Mouse (Mus musculus) intestine, embryonic 15.5 days (tissue): ENCODE measurements at regions not wholly inside any gene's neighbourhood (a gene's known extent, or its start where the extent isn't known, plus 50 kb on each side); places are given as distances from the start of the nearest gene placed in this dataset.

Source experiments
- ATAC-seq: fragments of 200-750 bp; cut with Nextera tagmentation; 2 replicates; pipeline ENCODE4 v1.8.0; 2017; ENCODE audit warnings: moderate TSS enrichment, moderate library complexity
- H3K27ac ChIP-seq: fragments of 300-500 bp; sonication (generic); 2 replicates; pipeline ENCODE4 v1.5.1; 2015; ENCODE audit warnings: mild to moderate bottlenecking, inconsistent platforms
- H3K27me3 ChIP-seq: fragments of 300-500 bp; sonication (generic); replicated peaks from 2 replicates; pipeline ENCODE4 v1.6.1; 2015; ENCODE audit warnings: inconsistent platforms
- H3K36me3 ChIP-seq: fragments of 300-500 bp; sonication (generic); 2 replicates; pipeline ENCODE4 v1.6.1; 2015; ENCODE audit warnings: inconsistent platforms
- H3K4me1 ChIP-seq: fragments of 300-500 bp; sonication (generic); replicated peaks from 2 replicates; pipeline ENCODE4 v1.6.1; 2015; ENCODE audit warnings: inconsistent platforms
- H3K4me2 ChIP-seq: fragments of 300-500 bp; sonication (generic); replicated peaks from 2 replicates; pipeline ENCODE4 v1.6.1; 2015; ENCODE audit warnings: mild to moderate bottlenecking, inconsistent platforms
- H3K4me3 ChIP-seq: fragments of 300-500 bp; sonication (generic); replicated peaks from 2 replicates; pipeline ENCODE4 v1.5.1; 2015; ENCODE audit warnings: inconsistent platforms
- H3K9ac ChIP-seq: fragments of 300-500 bp; sonication (generic); 2 replicates; pipeline ENCODE4 v1.6.1; 2015; ENCODE audit warnings: inconsistent platforms
- H3K9me3 ChIP-seq: fragments of 300-500 bp; sonication (generic); 2 replicates; pipeline ENCODE4 v1.6.1; 2016; ENCODE audit warnings: inconsistent platforms
- WGBS: fragments of 180-500 bp; shearing (Covaris S2); methylation state at CpG from one replicate; pipeline ENCODE4 v1.1.7; 2015; 5-methylcytosine and 5-hydroxymethylcytosine counted together

DNA sequence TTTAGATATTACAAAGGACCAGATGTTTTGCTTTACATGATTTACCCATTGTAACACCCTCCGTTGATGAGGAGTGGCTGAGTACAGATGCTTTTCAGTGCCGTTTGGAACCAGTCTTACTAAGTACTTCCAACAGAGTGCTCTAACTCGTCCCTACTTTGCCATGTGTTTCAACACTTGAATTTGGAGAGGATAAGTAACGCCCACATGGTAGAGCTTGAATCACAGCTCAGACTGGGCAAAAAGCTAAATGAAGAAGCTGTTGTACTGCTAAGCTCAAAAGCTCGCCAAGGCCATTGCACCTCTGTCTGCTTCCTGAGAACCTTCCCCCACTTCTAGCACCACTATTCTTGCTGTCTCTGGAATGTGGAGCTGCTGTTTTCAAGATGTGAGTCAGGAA is 471.1 kb downstream of the Nfib start:
- no peaks in the 10 kb centered on the region for H3K4me1 ChIP-seq
- ATAC-seq, result no peak
- 80% methylated on average over 5 of the region's 5 CpGs for WGBS
- H3K9me3 ChIP-seq, result no peaks in the 10 kb centered on the region
- no peaks in the 10 kb centered on the region for H3K27me3 ChIP-seq
- H3K9ac ChIP-seq, result no peak overlapping the region
- H3K36me3 ChIP-seq, result no peaks in the 10 kb centered on the region
- no peak overlapping the region for H3K4me3 ChIP-seq
- no peak overlapping the region for H3K4me2 ChIP-seq
- no peak overlapping the region for H3K27ac ChIP-seq

DNA sequence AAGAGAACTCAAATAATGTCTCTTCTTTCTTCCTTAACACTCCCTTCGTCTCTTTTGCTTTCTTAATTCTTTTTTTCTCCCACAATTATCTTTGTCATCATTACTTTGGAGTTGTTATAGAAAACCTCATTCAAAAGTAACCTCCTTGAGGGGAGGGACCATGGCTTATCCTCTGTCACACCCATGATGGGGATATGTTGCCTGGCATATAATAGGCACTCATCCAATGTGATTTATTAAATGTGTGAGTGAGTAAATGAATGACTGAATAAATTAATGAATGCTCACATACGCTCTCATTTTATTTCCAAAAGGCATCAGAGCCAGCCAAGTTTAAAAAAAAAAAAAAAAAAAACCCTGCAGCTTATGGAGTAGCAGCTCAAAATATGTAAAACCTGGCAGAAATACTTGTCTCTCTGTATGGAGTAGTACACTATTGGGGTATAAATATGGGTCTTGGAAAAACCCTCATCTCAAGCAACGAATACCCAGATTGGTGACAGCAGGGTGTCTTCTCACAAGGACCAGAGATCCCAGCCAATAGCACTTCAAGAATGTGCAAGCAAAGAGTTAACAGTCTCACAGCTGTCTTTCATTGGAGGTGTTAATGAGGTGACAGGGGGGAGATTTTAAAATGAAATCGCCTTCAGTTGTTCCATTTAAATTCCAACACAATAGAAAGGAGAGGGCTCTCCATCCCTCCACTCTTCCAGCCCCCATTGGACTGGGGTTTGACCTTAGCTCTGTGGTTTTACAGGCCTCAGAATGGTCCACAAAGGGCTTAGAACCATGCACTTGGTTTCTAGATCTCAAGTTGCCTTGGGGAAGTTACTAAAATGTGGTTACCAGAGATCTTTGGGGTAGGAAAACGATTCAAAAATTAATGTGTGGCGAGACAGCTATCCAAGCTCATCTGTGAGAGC is 479.1 kb downstream of the Nfib start:
- no peaks in the 10 kb centered on the region for H3K36me3 ChIP-seq
- ATAC-seq, result no peak
- H3K4me3 ChIP-seq, result no peak overlapping the region
- 73% methylated on average over 6 of the region's 6 CpGs for WGBS
- no peak overlapping the region for H3K4me2 ChIP-seq
- no peaks in the 10 kb centered on the region for H3K27me3 ChIP-seq
- no peak overlapping the region for H3K9ac ChIP-seq
- H3K4me1 ChIP-seq, result no peaks in the 10 kb centered on the region
- H3K9me3 ChIP-seq, result no peaks in the 10 kb centered on the region
- no peak overlapping the region for H3K27ac ChIP-seq

DNA sequence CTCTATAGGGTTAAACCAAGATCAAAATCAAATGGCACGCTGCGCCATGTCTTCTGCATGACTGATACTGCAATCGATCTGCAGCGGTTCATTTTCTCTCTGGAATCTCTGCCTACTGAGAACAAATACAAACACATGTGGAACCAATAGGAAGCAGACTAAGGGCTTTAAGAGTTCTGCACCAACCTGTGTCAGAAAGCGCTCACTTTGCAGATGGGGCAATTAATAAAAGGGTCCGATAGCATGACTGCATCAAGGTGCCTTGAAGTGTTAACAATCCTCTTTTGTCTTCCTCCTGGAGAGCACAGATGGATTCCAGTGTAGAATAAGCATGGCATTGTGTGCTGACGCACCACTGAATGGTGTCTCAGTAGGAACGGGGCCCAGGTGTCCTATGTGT is 484.8 kb downstream of the Nfib start:
- no peak for ATAC-seq
- no peak overlapping the region for H3K9ac ChIP-seq
- no peaks in the 10 kb centered on the region for H3K27me3 ChIP-seq
- H3K9me3 ChIP-seq, result no peaks in the 10 kb centered on the region
- H3K4me2 ChIP-seq, result no peak overlapping the region
- no peaks in the 10 kb centered on the region for H3K4me1 ChIP-seq
- H3K4me3 ChIP-seq, result no peak overlapping the region
- H3K27ac ChIP-seq, result no peak overlapping the region
- 70% methylated on average over 8 of the region's 8 CpGs for WGBS
- H3K36me3 ChIP-seq, result no peaks in the 10 kb centered on the region

DNA sequence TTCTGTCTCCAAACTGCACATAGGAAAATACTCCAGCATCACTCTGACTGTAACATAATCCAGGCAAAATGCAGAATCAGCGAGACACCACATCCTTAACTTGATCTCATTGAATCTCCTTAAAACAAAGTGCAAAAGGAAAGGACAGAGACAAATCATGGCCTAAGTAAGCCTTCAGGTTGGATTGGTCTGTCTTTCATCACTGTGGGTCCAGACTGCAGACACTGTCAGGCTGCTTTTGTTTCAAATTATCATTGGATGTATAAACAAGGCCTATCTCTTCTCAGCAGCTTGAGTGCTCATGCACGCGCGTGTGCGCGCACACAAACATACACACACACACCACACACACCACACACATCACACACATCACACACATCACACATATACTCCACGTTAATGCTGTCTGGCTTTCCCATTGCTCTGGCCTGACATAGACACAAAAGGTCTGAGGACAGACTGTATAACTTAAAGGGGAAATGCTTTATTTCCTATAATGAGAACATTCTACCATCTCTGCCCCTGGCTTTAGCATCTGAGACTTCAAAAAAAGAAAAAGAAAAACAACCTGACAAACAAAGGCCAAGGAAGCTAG is 485.3 kb downstream of the Nfib start:
- Histone ChIP-seq H3K4me2 (no peak overlapping the region), H3K4me1 (no peaks in the 10 kb centered on the region), H3K27me3 (no peaks in the 10 kb centered on the region), H3K9me3 (no peaks in the 10 kb centered on the region), H3K27ac (no peak overlapping the region), H3K9ac (no peak overlapping the region), H3K4me3 (no peak overlapping the region), H3K36me3 (no peaks in the 10 kb centered on the region)
- ATAC-seq, result no peak
- WGBS, result 41% methylated on average over 7 of the region's 7 CpGs

DNA sequence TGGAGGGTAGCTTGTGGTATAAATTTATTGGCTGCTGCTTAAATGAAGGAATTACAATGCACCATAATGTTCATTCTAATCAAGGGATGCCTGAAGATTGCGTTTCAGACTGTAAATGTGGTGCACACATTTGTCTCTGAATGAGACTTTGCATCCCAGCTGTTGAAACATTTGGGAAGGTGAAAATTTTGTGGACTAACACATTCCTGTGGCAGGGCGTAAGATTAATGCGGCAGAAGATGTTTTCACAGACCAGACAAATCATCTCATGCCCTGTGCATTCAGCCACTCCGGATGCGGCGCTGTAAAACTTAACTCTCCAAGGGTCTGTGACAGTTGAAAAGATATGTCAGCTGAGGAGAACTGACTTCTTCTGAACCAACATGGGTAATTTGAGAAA is 486.9 kb downstream of the Nfib start:
- Histone ChIP-seq H3K27ac (no peak overlapping the region), H3K4me3 (no peak overlapping the region), H3K4me1 (no peaks in the 10 kb centered on the region), H3K27me3 (no peaks in the 10 kb centered on the region), H3K36me3 (no peaks in the 10 kb centered on the region), H3K4me2 (no peak overlapping the region), H3K9ac (no peak overlapping the region), H3K9me3 (no peaks in the 10 kb centered on the region)
- no peak for ATAC-seq
- WGBS, result 73% methylated on average over 6 of the region's 6 CpGs

DNA sequence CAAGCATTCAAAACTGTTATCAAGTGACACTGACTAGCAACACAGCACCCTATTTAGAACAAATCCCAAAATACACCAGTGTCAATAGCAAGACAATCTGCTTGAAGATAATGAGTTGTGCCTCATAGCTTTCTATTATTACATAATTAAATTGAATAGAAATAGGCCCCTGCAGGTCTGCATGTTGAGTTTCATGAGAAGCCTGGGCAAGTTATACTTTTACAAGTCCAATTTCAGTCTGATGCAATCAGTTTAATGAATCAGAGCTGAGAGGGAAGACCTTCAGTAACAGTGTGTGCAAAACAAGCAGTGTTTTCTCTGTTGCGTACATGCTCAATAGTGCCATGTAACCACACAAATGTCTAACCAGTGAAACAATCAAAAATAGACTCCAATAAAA is 498.5 kb downstream of the Nfib start:
- ATAC-seq, result no peak

DNA sequence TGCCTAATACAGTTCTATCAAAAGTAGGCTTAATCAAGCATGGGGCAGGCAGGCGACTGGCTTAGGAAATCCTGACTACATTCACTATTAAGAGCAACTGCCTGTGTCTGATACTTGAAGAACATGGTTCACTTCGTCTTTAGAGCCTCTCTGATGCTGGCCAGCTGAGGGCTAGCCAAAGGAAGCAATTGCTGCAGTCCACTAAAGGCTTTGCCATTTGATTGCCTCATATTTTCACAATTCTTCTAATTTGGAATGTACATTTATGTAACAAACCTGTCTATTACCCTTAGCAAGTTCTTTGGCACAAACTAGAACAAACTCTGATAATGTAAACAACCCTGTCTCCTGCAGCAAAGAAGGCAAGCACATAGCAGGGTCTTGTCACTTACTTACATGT is 505.2 kb downstream of the Nfib start:
- Histone ChIP-seq H3K9me3 (no peaks in the 10 kb centered on the region), H3K9ac (no peak overlapping the region), H3K4me3 (no peak overlapping the region), H3K36me3 (no peaks in the 10 kb centered on the region), H3K27ac (no peak overlapping the region), H3K4me2 (no peak overlapping the region), H3K4me1 (0 out of 2 replicates have a peak, but pooled peaks cover 3% of the 10 kb centered on the region), H3K27me3 (no peaks in the 10 kb centered on the region)
- no peak for ATAC-seq
- WGBS, result 71% methylated on average over 2 of the region's 2 CpGs

More for the DNA sequence above, 498.5 kb downstream of the Nfib start:
- Histone ChIP-seq H3K4me1 (no peaks in the 10 kb centered on the region), H3K4me3 (no peak overlapping the region), H3K9ac (no peak overlapping the region), H3K9me3 (no peaks in the 10 kb centered on the region), H3K27me3 (no peaks in the 10 kb centered on the region), H3K27ac (no peak overlapping the region), H3K4me2 (no peak overlapping the region), H3K36me3 (no peaks in the 10 kb centered on the region)
- 93% methylated on average over 1 of the region's 1 CpGs for WGBS

DNA sequence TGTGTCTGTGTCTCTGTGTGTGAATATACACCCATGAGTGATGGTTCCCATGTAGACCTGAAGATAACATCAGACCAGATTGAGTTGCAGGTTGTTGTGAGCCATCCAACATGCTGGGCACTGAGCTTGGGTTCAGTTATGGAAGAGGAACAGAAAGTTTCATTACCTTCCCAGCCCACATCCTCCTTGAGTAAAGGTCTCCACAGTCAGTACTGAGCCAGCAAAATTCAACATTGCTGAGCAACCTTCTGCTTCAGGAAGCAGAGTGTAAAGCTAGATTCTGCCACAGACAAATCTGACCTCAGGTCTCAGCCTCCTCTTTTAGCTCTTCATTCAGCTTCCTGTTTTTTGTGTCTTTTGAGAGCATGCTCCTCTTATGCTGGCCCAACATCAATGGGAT is 506.4 kb downstream of the Nfib start:
- no peak overlapping the region for H3K9ac ChIP-seq
- no peaks in the 10 kb centered on the region for H3K9me3 ChIP-seq
- ATAC-seq, result no peak
- no peaks in the 10 kb centered on the region for H3K36me3 ChIP-seq
- H3K4me3 ChIP-seq, result no peak overlapping the region
- H3K27me3 ChIP-seq, result no peaks in the 10 kb centered on the region
- H3K4me1 ChIP-seq, result 0 out of 2 replicates have a peak, but pooled peaks cover 3% of the 10 kb centered on the region
- H3K27ac ChIP-seq, result no peak overlapping the region
- no peak overlapping the region for H3K4me2 ChIP-seq

DNA sequence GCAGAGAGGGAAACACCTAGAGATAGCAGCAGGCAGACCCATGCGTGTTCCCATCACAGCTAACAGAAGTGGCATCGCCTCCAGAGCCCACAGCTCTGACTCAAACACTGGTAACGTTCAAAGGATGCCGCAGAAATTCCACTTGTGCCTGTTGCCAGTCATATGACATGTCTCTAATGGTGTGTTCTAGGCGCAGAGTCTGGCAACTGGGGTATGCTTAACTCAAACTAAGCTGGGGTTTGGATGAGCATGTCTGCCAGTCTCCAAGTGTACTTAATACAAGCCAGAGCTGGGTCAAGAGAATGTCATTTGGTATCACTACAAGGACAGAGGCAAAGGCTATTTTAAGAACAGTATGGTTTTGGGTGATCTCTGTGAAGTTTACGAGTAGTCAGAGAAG is 507.9 kb downstream of the Nfib start:
- no peak for ATAC-seq
- H3K4me3 ChIP-seq, result no peak overlapping the region
- H3K9me3 ChIP-seq, result no peaks in the 10 kb centered on the region
- no peak overlapping the region for H3K27ac ChIP-seq
- H3K9ac ChIP-seq, result no peak overlapping the region
- no peak overlapping the region for H3K4me2 ChIP-seq
- no peaks in the 10 kb centered on the region for H3K27me3 ChIP-seq
- 71% methylated on average over 6 of the region's 6 CpGs for WGBS
- 0 out of 2 replicates have a peak, but pooled peaks cover 3% of the 10 kb centered on the region for H3K4me1 ChIP-seq
- no peaks in the 10 kb centered on the region for H3K36me3 ChIP-seq

DNA sequence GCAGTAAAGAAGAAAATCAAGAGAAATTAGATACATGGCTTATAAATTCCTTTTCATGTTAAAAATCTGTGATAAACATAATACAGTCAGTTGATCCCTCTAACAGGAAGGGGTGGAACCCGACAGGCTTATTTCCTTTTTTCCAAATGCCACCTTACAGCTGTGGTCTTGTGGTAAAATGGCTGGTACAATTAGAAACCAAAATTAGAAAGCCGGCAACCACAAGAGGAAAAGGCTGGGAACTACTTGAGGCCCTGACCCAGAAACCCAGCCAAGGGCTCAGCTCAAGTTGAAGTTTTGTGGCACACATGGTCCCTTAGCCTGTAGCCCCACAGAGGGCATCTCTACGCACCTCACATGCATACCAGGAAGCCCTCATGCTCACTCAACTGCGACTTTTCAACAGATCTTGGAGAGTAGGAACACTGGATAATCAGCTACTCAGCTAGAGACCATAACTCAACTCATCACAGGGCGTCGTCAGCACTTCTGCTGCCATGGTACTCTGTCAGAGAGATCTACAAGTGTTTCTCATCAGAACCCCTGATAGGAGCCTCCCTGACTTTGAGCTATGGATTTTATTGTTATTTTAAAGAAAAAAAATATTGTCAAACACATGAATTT is 509.4 kb downstream of the Nfib start:
- Histone ChIP-seq H3K27me3 (no peaks in the 10 kb centered on the region), H3K9me3 (no peaks in the 10 kb centered on the region), H3K4me1 (0 out of 2 replicates have a peak, but pooled peaks cover 3% of the 10 kb centered on the region), H3K4me2 (no peak overlapping the region), H3K27ac (no peak overlapping the region), H3K9ac (no peak overlapping the region), H3K4me3 (no peak overlapping the region), H3K36me3 (no peaks in the 10 kb centered on the region)
- ATAC-seq, result no peak
- 67% methylated on average over 6 of the region's 6 CpGs for WGBS

DNA sequence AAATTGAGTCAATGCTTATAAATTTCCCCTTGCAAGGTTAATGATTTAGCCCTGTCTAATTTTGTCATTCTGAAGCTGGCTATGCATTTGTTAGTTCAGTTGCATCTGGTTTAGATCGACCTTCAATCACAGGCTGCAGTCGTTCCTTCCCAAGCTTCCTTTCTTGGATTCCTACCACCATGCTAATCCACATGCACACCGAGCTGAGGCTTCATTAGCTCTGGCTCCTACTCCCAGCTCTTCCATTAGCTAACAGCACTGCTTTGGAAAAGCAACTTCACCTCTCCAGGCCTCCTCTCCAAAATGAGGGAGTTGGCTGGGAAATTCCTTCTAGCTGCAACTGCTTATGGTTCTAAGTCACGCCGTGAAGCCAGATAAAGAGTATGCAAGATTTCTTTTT is 511.6 kb downstream of the Nfib start:
- H3K27me3 ChIP-seq, result no peaks in the 10 kb centered on the region
- 76% methylated on average over 5 of the region's 5 CpGs for WGBS
- ATAC-seq, result no peak

DNA sequence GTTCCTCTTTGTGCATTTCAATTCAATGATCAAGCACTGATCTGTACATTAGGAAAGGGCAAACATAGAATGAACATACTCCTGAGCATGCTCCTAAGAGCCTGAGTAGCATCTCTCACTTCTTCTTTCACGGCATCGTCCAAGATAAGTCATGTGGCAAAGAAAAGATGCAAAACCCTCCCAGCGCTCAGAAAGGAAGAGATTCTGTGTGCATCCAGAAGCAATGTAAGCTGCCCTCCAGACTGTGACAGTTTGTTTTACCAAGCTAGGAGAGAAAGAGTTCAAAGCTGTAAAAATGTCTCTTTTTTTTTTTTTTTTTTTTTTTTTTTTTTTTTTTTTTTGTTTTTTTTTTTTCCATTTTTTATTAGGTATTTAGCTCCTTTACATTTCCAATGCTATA is 518.7 kb downstream of the Nfib start:
- Histone ChIP-seq H3K36me3 (no peaks in the 10 kb centered on the region), H3K27me3 (no peaks in the 10 kb centered on the region), H3K9me3 (no peaks in the 10 kb centered on the region), H3K9ac (no peak overlapping the region), H3K27ac (no peak overlapping the region), H3K4me2 (no peak overlapping the region), H3K4me1 (no peaks in the 10 kb centered on the region), H3K4me3 (no peak overlapping the region)
- 94% methylated on average over 3 of the region's 3 CpGs for WGBS
- ATAC-seq, result no peak

More for the DNA sequence above, 511.6 kb downstream of the Nfib start:
- no peaks in the 10 kb centered on the region for H3K36me3 ChIP-seq
- H3K4me2 ChIP-seq, result no peak overlapping the region
- H3K9ac ChIP-seq, result no peak overlapping the region
- no peak overlapping the region for H3K27ac ChIP-seq
- H3K4me3 ChIP-seq, result no peak overlapping the region
- 0 out of 2 replicates have a peak, but pooled peaks cover 3% of the 10 kb centered on the region for H3K4me1 ChIP-seq
- no peaks in the 10 kb centered on the region for H3K9me3 ChIP-seq
